Mouse (Mus musculus): ENCODE results near the gene Atraid. TPM values are rescaled to one million over a fixed set of nuclear protein-coding genes. Genes with fewer than 3 reads are reported as not detected.
"Not testable (repeated sequence)": the region's sequence is repeated elsewhere in the genome, so short reads cannot be mapped to it uniquely, and the experiment has no call there.

Atraid gene
- polyA plus RNA-seq, 1 experiment from 2014 or later, result 107 TPM

DNA sequence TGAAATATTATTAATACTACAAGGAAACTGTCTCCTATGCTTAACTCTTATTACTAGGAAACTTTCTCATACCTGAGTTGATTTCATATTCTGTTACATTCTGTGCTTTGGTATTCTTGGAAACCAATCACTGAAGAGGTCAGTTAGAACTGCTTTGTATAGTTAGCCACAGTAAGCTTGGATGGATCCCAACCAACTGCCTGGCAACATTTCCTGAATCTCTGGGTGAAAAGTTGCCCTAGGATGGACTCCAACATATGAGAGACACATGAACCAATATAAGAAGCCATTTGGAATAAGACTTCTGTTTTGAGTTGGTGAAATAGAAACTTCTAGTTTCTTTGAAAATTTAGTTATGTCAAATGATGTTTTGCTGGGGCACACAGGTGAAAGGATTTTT lies 23.5 kb upstream of the Atraid start:
- Histone ChIP-seq H3K27me3 (no peaks in the 10 kb centered on the region), H3K4me2 (no peak overlapping the region), H3K4me1 (replicated peaks) (peaks cover 8% of the 10 kb centered on the region), H3K27ac (no peak overlapping the region), H3K36me3 (no peaks in the 10 kb centered on the region), H3K9me3 (no peaks in the 10 kb centered on the region), H3K9ac (replicated peaks) (no peak overlapping the region), H3K4me3 (replicated peaks) (no peak overlapping the region)
- ATAC-seq (ENCODE audit: insufficient number of reproducible peaks, insufficient read depth, low FRiP score, low TSS enrichment, low read depth), result no peak

DNA sequence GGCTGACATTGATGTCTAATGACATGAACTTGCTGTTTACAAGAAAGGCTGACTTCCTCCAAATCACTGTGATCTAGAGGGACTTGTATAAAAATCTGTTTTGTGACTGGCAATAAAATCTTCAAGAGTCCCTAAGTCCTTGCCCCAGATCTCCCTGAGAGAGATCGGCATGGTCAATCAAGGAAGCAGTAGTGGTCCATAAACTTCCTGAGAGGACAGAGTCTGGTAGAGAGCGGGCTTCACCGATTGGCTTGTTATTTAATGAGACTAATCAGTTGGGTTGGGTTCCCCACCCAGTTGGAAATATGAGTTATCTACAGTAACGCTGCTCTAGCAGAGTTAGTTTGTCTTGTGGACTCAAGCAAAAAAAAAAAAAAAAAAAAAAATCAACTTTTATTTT lies 17.2 kb upstream of the Atraid start:
- Histone ChIP-seq H3K9ac (replicated peaks) (no peak overlapping the region), H3K4me1 (replicated peaks) (0 out of 2 replicates have a peak, but pooled peaks cover 5% of the 10 kb centered on the region), H3K9me3 (no peaks in the 10 kb centered on the region), H3K27me3 (no peaks in the 10 kb centered on the region), H3K4me2 (no peak overlapping the region), H3K4me3 (replicated peaks) (no peak overlapping the region), H3K36me3 (peaks cover 5% of the 10 kb centered on the region; the same call in 1 of the 2 replicates), H3K27ac (no peak overlapping the region)
- no peak for ATAC-seq (ENCODE audit: insufficient number of reproducible peaks, insufficient read depth, low FRiP score, low TSS enrichment, low read depth)
- WGBS, result 52% methylated on average over 4 of the region's 4 CpGs

DNA sequence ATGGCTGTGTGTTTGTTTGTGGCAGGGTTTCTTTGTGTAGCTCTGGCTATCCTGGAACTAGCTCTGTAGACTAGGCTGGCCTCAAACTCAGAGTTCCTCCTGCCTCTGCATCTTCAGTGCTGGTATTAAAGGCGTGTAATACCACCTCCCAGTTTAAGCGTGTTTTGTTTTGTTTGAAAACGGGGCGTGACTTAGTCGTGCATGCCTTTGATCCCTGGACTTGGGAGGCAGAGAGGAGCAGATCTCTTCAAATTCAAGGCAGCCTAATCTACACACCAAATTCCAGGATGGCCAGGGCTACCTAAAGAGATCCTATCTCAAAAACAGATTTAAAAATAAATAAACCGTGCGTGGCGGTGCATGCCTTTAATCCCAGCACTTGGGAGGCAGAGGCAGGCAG lies 16.6 kb upstream of the Atraid start:
- Histone ChIP-seq H3K27me3 (no peaks in the 10 kb centered on the region), H3K36me3 (peaks cover 10% of the 10 kb centered on the region; the same call in 1 of the 2 replicates), H3K4me3 (replicated peaks) (no peak overlapping the region), H3K4me2 (no peak overlapping the region), H3K9me3 (no peaks in the 10 kb centered on the region), H3K9ac (replicated peaks) (no peak overlapping the region), H3K27ac (no peak overlapping the region), H3K4me1 (replicated peaks) (0 out of 2 replicates have a peak, but pooled peaks cover 5% of the 10 kb centered on the region)
- ATAC-seq (ENCODE audit: insufficient number of reproducible peaks, insufficient read depth, low FRiP score, low TSS enrichment, low read depth), result no peak
- 85% methylated on average over 8 of the region's 8 CpGs for WGBS

DNA sequence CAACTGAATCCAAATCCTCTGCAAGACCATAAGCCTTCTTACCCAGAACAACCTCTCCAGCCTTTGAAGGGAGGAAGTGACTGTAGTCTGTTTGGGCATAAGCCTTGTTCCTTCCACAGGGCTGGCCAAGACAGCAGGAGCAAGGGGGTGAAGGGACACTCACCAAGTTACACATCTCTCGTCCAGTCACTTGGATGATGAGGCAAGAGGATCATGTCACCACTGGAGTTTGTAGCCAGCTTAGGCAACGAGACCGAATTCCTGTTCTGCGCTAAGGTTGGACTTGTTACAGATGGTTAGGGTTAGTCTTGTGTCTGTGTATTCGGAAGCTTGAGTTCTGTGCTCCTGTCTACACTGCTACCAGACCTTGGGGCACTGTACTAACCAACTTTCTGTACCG lies 13.4 kb upstream of the Atraid start:
- Histone ChIP-seq H3K27ac (no peak overlapping the region), H3K4me2 (no peak overlapping the region), H3K27me3 (no peaks in the 10 kb centered on the region), H3K36me3 (peaks cover 33% of the 10 kb centered on the region), H3K9ac (replicated peaks) (no peak overlapping the region), H3K4me3 (replicated peaks) (no peak overlapping the region), H3K4me1 (replicated peaks) (0 out of 2 replicates have a peak, but pooled peaks cover 5% of the 10 kb centered on the region), H3K9me3 (no peaks in the 10 kb centered on the region)
- WGBS, result 89% methylated on average over 6 of the region's 6 CpGs
- no peak for ATAC-seq (ENCODE audit: insufficient number of reproducible peaks, insufficient read depth, low FRiP score, low TSS enrichment, low read depth)

DNA sequence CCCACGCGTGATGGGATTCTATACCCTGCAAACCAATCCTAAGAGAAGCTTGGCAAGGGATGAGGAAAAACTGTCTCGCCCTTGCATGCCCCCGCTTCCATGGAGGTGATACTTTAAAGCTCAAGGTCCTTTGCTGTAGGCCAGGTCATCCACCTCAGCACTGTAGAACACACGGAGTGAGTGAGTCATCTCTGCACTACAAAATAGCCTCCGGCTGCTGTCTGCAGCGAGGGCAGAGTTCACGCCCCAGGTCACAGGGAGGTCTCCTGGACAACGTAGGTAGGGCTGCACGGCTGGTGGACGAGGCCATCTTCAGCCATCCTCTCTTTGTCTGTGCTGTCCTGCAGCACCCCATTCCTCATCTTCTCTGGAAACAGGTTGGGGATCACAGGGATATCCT lies 11.6 kb upstream of the Atraid start:
- H3K9ac ChIP-seq (replicated peaks); H3K27ac ChIP-seq; H3K4me3 ChIP-seq (replicated peaks); H3K4me1 ChIP-seq (replicated peaks); H3K9me3 ChIP-seq; H3K27me3 ChIP-seq; H3K4me2 ChIP-seq; ATAC-seq (ENCODE audit: insufficient number of reproducible peaks, insufficient read depth, low FRiP score, low TSS enrichment, low read depth): not testable (repeated sequence)
- H3K36me3 ChIP-seq, result peaks cover 49% of the 10 kb centered on the region
- WGBS, result 86% methylated on average over 11 of the region's 11 CpGs

DNA sequence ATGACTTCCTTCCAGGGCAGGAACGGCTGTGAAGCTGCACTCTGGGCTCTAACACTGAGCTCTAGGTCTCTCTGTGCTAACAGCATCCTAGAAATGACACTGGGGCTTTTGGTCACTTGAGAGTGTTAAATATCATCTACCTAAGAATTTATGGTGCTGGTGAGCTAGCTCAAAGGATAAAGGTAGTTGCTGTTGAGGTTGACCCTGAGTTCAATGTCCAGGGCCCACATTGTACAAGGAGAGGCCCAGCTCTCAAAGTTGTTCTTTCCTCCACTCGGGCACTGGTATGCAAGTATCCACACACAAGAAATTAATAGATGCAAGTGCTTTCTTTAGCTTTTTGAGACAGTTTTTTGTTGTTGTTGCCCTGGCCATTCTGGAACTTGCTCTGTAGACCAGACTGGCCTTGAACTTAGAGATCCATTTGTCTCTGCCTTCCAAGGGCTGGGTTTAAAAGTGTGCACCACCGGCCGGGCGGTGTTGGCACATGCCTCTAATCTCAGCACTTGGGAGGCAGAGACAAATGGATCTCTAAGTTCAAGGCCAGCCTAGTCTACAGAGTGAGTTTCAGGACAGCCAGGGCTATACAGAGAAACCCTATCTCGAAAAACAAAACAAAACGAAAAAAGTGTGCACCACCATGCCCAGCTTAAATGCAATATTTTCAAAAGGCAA lies 9.8 kb upstream of the Atraid start:
- Histone ChIP-seq H3K4me3 (replicated peaks) (no peak overlapping the region), H3K27ac (no peak overlapping the region), H3K27me3 (no peaks in the 10 kb centered on the region), H3K9me3 (no peaks in the 10 kb centered on the region), H3K4me1 (replicated peaks) (no peaks in the 10 kb centered on the region), H3K36me3 (peaks cover 64% of the 10 kb centered on the region), H3K4me2 (no peak overlapping the region), H3K9ac (replicated peaks) (no peak overlapping the region)
- no peak for ATAC-seq (ENCODE audit: insufficient number of reproducible peaks, insufficient read depth, low FRiP score, low TSS enrichment, low read depth)
- 91% methylated on average over 7 of the region's 7 CpGs for WGBS

DNA sequence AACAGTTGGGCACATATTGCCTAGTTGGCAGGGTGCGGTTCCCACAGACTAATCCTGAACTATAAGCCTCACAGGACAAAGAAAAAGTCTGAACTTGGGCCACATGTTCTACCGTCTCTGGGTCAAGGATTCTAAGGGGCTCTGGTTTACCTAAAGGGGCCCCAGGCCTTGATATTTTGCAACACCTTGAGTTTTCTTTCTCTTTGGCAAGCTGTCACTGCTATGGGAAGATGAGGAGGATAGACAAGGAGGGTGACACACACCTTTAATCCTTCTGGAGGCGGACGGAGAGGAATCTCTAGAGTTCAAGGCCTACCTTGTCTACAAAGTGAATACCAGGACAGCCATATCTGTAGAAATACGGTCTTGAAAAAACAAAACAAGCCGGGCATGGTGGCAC lies 1.7 kb upstream of the Atraid start:
- peaks cover 7% of the 10 kb centered on the region; the same call in 1 of the 2 replicates for H3K4me1 ChIP-seq (replicated peaks)
- no peak overlapping the region for H3K4me2 ChIP-seq
- H3K4me3 ChIP-seq (replicated peaks), result no peak overlapping the region
- 90% methylated on average over 6 of the region's 6 CpGs for WGBS
- H3K36me3 ChIP-seq, result peaks cover 24% of the 10 kb centered on the region
- no peak for ATAC-seq (ENCODE audit: insufficient number of reproducible peaks, insufficient read depth, low FRiP score, low TSS enrichment, low read depth)
- no peak overlapping the region for H3K9ac ChIP-seq (replicated peaks)
- no peaks in the 10 kb centered on the region for H3K27me3 ChIP-seq
- H3K9me3 ChIP-seq, result no peaks in the 10 kb centered on the region
- no peak overlapping the region for H3K27ac ChIP-seq

DNA sequence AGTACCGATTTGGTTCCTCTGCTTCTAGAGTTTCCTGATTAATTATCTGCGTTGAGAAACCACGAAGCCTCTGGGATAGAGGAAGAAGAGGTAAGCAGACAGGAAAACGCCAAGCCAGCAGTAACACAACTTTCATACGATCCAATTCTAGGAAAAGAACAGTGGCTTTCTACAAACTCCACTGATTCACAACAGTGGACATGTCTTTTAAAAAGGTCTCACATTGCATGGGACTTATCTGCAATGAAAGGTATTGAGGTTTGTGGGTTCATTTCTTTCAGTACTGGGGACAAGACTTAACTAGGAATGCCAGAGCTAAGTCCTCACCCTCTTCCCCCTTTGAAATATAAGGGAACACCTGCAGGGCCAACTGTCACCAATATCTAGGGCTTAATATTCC lies 1.0 kb upstream of the Atraid start:
- Histone ChIP-seq H3K4me2 (peak overlapping the region; percentile 79), H3K27ac (no peak overlapping the region), H3K4me1 (replicated peaks) (peaks cover 7% of the 10 kb centered on the region; the same call in 1 of the 2 replicates), H3K9ac (replicated peaks) (peak overlapping the region; percentile 77; the same call in 1 of the 2 replicates), H3K9me3 (no peaks in the 10 kb centered on the region), H3K27me3 (no peaks in the 10 kb centered on the region), H3K4me3 (replicated peaks) (peak overlapping the region; percentile 67), H3K36me3 (peaks cover 17% of the 10 kb centered on the region)
- 80% methylated on average over 5 of the region's 5 CpGs for WGBS
- no peak for ATAC-seq (ENCODE audit: insufficient number of reproducible peaks, insufficient read depth, low FRiP score, low TSS enrichment, low read depth)

DNA sequence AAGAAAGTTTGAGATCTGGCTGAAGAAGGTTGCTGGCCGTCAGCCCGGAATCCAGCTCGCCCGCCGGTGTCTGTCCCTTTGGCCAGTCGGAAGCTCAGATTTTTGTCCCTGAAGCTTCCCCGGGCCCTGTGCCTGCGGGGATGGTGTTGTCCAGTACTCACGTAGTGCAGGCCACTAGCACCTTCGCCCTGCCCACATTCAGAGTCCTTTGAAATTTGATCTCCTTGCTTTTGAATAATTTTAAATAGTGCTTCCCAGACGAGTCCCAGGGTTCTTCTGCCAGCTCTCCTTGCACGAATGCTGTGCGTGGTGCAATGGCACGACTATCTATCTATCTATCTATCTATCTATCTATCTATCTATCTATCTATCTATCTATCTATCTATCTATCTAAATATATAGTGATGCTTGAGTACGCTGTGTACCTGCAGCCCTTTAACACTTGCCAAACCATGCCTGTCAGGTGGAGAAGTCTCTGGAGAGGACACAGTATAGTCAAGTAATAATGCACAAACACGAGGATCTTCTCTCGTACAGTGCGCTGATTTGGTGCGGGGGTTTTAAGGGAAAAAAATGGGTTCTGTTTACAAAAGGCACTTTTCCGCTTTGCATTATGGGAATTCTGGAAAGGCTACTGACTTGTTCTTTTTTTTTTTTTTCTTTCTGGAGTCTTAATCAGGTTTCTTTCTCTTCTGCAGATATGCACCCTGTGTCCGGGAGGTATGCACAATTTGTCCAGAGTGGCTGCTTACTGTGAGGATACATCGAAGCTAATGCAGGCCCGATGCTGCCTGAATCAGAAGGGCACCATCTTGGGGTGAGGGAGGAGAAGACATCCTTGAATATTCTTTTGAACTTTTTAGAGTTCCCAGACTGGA lies 890 bp downstream of the Atraid start, which contains the start of gene Slc5a6:
Gene Slc5a6, minus strand, starts transcription at position 162 of the 879 bp plus-strand sequence.
- peaks cover 14% of the 10 kb centered on the region for H3K36me3 ChIP-seq
- H3K9ac ChIP-seq (replicated peaks), result peak within 1 kb of the TSS; percentile 77
- WGBS, result under 1% methylated on average over 23 of the region's 23 CpGs
- peak within 1 kb of the TSS; percentile 67 for H3K4me3 ChIP-seq (replicated peaks)
- H3K27me3 ChIP-seq, result no peaks in the 10 kb centered on the region
- H3K9me3 ChIP-seq, result no peaks in the 10 kb centered on the region
- peak within 1 kb of the TSS; percentile 92 for H3K27ac ChIP-seq
- peaks cover 10% of the 10 kb centered on the region; the same call in 1 of the 2 replicates for H3K4me1 ChIP-seq (replicated peaks)
- peak within 1 kb of the TSS; percentile 79 for H3K4me2 ChIP-seq
- peak; percentile 11 for ATAC-seq (ENCODE audit: insufficient number of reproducible peaks, insufficient read depth, low FRiP score, low TSS enrichment, low read depth)

DNA sequence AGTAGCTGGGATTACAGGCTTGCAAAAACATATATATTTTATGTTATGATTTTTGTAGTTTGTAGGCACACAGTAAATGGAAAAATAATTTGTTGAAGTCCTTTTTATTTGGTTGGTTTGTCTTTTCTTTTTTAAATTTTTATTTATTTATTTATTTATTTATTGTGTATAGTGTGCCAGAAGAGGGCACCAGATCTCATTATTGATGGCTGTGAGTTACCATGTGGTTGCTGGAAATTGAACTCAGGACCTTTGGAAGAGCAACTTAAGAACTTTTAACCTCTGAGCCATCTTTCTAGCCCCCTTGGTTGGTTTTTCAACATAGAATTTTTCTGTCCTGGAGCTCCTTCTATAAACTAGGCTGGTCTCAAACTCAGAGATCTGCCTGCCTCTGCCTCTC lies 2.3 kb downstream of the Atraid start:
- peaks cover 15% of the 10 kb centered on the region; the same call in 1 of the 2 replicates for H3K4me1 ChIP-seq (replicated peaks)
- H3K9ac ChIP-seq (replicated peaks), result no peak overlapping the region
- H3K4me2 ChIP-seq, result no peak overlapping the region
- no peak overlapping the region for H3K27ac ChIP-seq
- no peaks in the 10 kb centered on the region for H3K9me3 ChIP-seq
- no peak overlapping the region for H3K4me3 ChIP-seq (replicated peaks)
- no peaks in the 10 kb centered on the region for H3K27me3 ChIP-seq
- H3K36me3 ChIP-seq, result peaks cover 9% of the 10 kb centered on the region
- no peak for ATAC-seq (ENCODE audit: insufficient number of reproducible peaks, insufficient read depth, low FRiP score, low TSS enrichment, low read depth)

DNA sequence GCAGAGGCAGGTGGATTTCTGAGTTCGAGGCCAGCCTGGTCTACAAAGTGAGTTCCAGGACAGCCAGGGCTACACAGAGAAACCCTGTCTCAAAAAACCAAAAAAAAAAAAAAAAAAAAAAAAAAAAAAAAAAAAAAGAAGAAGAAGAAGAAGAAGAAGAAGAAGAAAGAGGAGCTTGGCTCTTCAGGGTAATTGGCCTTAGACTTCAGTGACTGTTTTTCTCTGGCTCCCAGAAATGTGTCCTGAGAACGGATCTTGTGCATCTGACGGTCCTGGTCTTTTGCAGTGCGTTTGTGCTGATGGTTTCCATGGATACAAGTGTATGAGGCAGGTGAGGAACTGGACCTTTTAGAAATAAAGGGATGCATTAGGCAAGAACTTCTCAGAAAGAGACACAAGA lies 5.6 kb downstream of the Atraid start:
- ATAC-seq (ENCODE audit: insufficient number of reproducible peaks, insufficient read depth, low FRiP score, low TSS enrichment, low read depth); H3K9ac ChIP-seq (replicated peaks); H3K27me3 ChIP-seq; H3K9me3 ChIP-seq: not testable (repeated sequence)
- H3K36me3 ChIP-seq, result peaks cover 29% of the 10 kb centered on the region
- 62% methylated on average over 4 of the region's 4 CpGs for WGBS
- H3K4me3 ChIP-seq (replicated peaks), result peak overlapping the region; percentile 68
- H3K4me1 ChIP-seq (replicated peaks), result peaks cover 15% of the 10 kb centered on the region
- peak overlapping the region; percentile 80 for H3K27ac ChIP-seq
- peak overlapping the region; percentile 85 for H3K4me2 ChIP-seq

Measured in limb, embryonic 12.5 days (tissue).